Mouse (Mus musculus): ENCODE measurements around the gene Wnk3. TPM values are rescaled to one million over a fixed set of nuclear protein-coding genes. Genes with fewer than 3 reads are reported as not detected.
A peak's percentile ranks its signal among the peaks of the same experiment; 100 is the strongest.

The Wnk3 gene
- polyA plus RNA-seq, 1 experiment from 2014 or later: 0.17 TPM

- H3K9ac ChIP-seq: peak overlapping the region; percentile 78
These were observed 147.7 kb downstream of the Wnk3 start for GRCm38 (mm10) chrX:151345333-151346125.

GRCm38 (mm10) chrX:151347278-151347677, 149.4 kb downstream of the Wnk3 start:
- peaks cover 11% of the 10 kb centered on the region for H3K4me1 ChIP-seq
- H3K27me3 ChIP-seq (replicated peaks): peaks cover 12% of the 10 kb centered on the region; the same call in 1 of the 2 replicates
- no peak overlapping the region for H3K4me2 ChIP-seq
- ATAC-seq: no peak
- no peak overlapping the region for H3K9ac ChIP-seq
- H3K27ac ChIP-seq: no peak overlapping the region
- H3K9me3 ChIP-seq (replicated peaks): no peaks in the 10 kb centered on the region
- no peak overlapping the region for H3K4me3 ChIP-seq
- H3K36me3 ChIP-seq: peaks cover 4% of the 10 kb centered on the region; the same call in 1 of the 2 replicates

More at GRCm38 (mm10) chrX:151345333-151346125, 147.7 kb downstream of the Wnk3 start:
- 25% methylated on average over 11 of the region's 11 CpGs for WGBS (ENCODE audit: insufficient replicate concordance)
- Histone ChIP-seq H3K27me3 (replicated peaks) (peaks cover 21% of the 10 kb centered on the region), H3K4me1 (peaks cover 11% of the 10 kb centered on the region), H3K4me2 (peak overlapping the region; percentile 78), H3K36me3 (peaks cover 4% of the 10 kb centered on the region; the same call in 1 of the 2 replicates), H3K4me3 (peak overlapping the region; percentile 74), H3K9me3 (replicated peaks) (no peaks in the 10 kb centered on the region), H3K27ac (no peak overlapping the region)
- no peak for ATAC-seq

GRCm38 (mm10) chrX:151349322-151349721, 151.4 kb downstream of the Wnk3 start:
- no peak overlapping the region for H3K4me2 ChIP-seq
- H3K27ac ChIP-seq: no peak overlapping the region
- peaks cover 4% of the 10 kb centered on the region; the same call in 1 of the 2 replicates for H3K36me3 ChIP-seq
- H3K9ac ChIP-seq: no peak overlapping the region
- 86% methylated on average over 5 of the region's 5 CpGs for WGBS (ENCODE audit: insufficient replicate concordance)
- ATAC-seq: no peak
- H3K4me1 ChIP-seq: peaks cover 11% of the 10 kb centered on the region
- H3K27me3 ChIP-seq (replicated peaks): peaks cover 4% of the 10 kb centered on the region; the same call in 1 of the 2 replicates
- no peak overlapping the region for H3K4me3 ChIP-seq
- H3K9me3 ChIP-seq (replicated peaks): no peaks in the 10 kb centered on the region

Other genes starting within 250 kb of the Wnk3 start
- gene Gnl3l, start 180.8 kb upstream of the Wnk3 start, polyA plus RNA-seq (2016; fragmentation: Nextera tagmentation; extraction: Ambion mirVana): 21.2 and 21.3 TPM in 2 replicates
- gene Fgd1, start 151.9 kb upstream of the Wnk3 start, polyA plus RNA-seq (2016; fragmentation: Nextera tagmentation; extraction: Ambion mirVana): 3.4 and 3.9 TPM in 2 replicates
- 22.0 and 22.6 TPM in 2 replicates for gene Tsr2, start 101.5 kb upstream of the Wnk3 start, polyA plus RNA-seq (2016; fragmentation: Nextera tagmentation; extraction: Ambion mirVana)
- gene Fam120c, start 146.1 kb downstream of the Wnk3 start, polyA plus RNA-seq (2016; fragmentation: Nextera tagmentation; extraction: Ambion mirVana): 1.2 and 1.3 TPM in 2 replicates